Mouse (Mus musculus): ENCODE results near the gene Ankrd55.
"Not testable (repeated sequence)": the region's sequence is repeated elsewhere in the genome, so short reads cannot be mapped to it uniquely, and the experiment has no call there.

The Ankrd55 gene

GRCm38 (mm10) chr13:112411216-112411822 lies 123.1 kb downstream of the Ankrd55 start:
- DNase-seq (ENCODE audit: low read depth, low spot score) = peak; percentile 34

- DNase-seq (ENCODE audit: low read depth, low spot score) = peak; percentile 40
These were observed 124.0 kb downstream of the Ankrd55 start for GRCm38 (mm10) chr13:112412251-112412650.

- DNase-seq (ENCODE audit: low read depth, low spot score) = peak; percentile 95
These were observed 124.6 kb downstream of the Ankrd55 start for GRCm38 (mm10) chr13:112412824-112413223.

DNA sequence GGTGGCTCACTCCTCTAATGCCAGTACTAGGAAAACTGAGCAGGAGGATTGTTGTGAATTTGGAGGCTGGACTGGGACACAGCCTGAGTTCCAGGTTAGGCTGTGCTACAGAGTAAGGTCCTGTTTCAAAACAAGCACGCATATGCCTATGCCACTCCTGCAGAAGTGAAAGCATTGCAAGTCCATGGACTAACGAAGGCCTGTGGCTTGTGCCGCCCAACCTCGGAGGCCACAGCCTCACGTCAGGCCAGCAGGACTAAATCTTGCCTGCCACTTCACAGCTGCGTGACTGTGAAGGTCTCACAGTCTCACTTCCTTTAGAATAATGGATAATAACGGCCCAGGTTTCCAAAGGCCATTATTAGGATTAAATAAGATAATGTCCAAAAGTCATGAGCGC lies 125.4 kb downstream of the Ankrd55 start:
- DNase-seq (ENCODE audit: low read depth, low spot score) = peak; percentile 37

DNA sequence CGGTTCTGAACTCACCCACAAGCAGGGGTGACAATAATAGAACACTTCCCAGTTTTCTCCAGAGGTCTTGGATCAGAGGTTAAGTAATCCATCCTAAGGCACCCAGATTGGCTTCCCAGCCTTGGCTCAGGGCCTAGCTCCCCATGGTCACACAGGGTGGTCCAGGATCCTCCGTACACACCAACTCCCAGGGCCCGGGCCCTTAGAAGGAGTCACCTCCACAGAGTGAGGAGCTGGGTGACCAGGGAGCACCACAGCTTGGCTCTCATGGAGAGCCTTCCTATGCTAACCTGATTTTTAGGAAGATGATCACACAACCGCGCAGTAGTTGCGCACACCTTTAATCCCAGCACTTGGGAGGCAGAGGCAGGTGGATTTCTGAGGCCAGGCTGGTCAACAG lies 127.6 kb downstream of the Ankrd55 start:
- peak; percentile 44 for DNase-seq (ENCODE audit: low read depth, low spot score)

- peak; percentile 84 for DNase-seq (ENCODE audit: low read depth, low spot score)
These were observed 128.3 kb downstream of the Ankrd55 start for GRCm38 (mm10) chr13:112416410-112417162.

DNA sequence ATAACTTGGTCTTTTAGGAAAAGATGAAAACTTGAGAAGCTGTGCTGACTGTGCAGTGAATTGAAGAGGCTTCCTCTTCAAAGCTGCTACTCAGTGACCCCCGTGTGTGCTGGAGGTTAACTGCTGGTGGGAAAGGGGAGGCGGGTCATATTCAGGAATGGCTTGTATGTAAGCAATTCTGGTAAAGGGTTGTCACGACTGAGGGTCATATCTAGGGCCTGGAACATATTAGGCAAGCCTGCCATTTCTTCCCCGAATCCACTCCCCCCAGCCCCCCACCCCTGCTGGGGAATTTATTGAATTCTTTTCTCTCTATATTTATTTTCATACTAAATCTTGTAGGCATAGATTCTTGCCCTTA lies 128.9 kb downstream of the Ankrd55 start:
- DNase-seq (ENCODE audit: low read depth, low spot score) = peak; percentile 60

DNA sequence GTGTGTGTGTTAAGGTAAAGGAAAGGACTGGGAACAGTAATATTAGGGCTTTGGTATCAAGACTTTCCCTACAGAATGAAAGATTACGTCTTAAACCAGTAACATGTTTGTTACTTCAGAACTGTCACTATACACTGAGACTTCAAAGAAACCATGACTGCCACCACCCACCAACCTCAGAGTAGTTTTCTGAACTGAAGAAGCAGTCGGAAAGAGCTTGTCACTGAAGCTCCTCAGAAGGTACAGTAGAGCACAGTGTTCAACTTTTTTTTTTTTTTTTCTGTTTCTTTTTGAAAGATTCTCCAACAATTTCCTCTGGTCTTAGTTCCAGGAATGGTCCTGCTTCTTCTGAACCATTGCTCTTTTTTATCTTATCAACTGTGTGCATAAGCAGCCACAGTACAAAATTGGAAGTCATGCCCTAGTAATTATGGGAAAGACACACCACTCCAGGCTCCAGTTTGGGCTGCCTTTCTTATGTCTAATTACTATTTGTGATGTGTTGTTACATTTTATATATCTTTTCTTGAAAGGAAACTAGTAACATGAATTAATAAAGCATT lies 129.7 kb downstream of the Ankrd55 start:
- DNase-seq (ENCODE audit: low read depth, low spot score) = no peak

DNA sequence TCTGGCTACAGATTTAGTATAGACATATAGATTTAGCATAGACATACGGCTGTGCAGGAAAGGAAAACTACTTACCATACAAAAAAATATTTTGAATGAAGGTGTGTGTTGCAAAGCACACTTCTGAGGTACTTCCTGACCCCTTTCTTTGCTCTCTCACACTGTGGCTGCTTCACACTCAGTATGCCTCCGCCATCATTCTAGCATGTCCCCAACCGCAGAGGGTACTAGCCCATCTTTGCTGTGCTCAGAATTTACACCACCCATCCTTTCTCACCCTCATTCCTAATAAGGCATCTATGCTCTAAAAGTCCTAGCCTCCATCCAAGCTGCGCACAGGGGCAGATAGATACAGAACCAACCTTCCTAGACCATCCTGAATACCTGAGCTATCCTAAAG lies 130.3 kb downstream of the Ankrd55 start:
- DNase-seq (ENCODE audit: low read depth, low spot score) = no peak

DNA sequence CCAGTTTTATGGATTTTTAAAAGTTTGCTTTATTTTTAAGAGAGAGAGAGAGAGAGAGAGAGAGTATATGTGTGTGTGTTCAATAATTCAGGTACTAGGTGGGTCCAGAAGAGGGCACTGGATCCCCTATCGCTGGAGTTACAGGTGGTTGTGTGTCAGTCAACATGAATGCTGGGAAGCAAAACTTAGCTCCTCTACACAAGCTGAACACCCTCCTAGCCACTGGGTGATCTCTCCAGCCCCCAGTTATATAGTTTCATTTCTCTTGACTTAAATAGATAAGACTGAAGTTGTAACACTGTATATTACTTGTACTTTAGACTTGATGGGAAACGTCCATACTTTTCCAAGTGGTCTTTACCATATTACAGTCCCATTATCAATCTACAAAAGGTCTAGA lies 136.0 kb downstream of the Ankrd55 start:
- DNase-seq (ENCODE audit: low read depth, low spot score) = no peak

- DNase-seq (ENCODE audit: low read depth, low spot score) = no peak
These were observed 136.4 kb downstream of the Ankrd55 start for GRCm38 (mm10) chr13:112424635-112425034.

- DNase-seq (ENCODE audit: low read depth, low spot score) = no peak
These were observed 137.0 kb downstream of the Ankrd55 start for GRCm38 (mm10) chr13:112425181-112425654.

GRCm38 (mm10) chr13:112426265-112427135 lies 138.2 kb downstream of the Ankrd55 start:
- no peak for DNase-seq (ENCODE audit: low read depth, low spot score)

DNA sequence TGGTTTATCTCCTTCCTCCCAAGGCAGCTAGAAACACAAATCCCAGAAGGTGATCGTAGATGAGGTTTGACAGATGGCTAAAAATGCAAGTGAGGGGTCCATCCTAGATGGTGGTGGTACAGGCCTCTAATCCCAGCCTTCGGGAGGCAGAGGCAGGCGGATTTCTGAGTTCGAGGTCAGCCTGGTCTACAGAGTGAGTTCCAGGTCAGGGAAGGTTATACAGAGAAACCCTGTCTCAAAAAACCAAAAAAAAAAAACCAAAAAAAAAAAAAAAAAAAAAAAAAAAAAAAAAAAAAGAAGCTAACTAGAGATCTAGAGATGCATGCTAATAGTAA lies 138.9 kb downstream of the Ankrd55 start:
- not testable (repeated sequence) for DNase-seq (ENCODE audit: low read depth, low spot score)

DNA sequence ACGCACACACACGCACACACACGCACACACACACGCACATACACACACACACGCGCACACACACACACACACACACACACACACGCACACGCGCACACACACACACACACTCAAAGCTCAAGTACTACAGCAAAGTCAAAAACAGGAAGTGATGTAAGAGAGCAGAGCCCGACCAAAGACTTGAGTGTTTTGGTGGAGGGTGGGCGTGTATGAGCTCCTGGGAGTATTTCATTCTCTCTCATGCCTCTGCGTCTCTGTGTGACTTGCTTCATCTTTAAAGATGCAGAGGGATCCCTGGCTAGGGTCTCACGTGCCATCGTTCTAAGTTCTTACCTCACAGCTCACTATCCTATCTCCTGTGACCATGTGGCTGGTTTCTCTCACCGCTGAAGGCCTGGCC lies 139.3 kb downstream of the Ankrd55 start:
- peak; percentile 49 for DNase-seq (ENCODE audit: low read depth, low spot score)

GRCm38 (mm10) chr13:112433271-112433670 lies 145.0 kb downstream of the Ankrd55 start:
- no peak for DNase-seq (ENCODE audit: low read depth, low spot score)

All from ZHBTc4 (cell line).